Mouse (Mus musculus) lung, postnatal 0 days (tissue): ENCODE data around the gene Wdr82.

Experiments used
- CTCF ChIP-seq: IDR thresholded peaks from 2 replicates; pipeline ENCODE4 v1.5.1; 2016; ENCODE audit warnings: antibody characterized with exemption, mild to moderate bottlenecking
- EP300 ChIP-seq: IDR thresholded peaks from 2 replicates; pipeline ENCODE4 v1.6.1; 2016; ENCODE audit warnings: antibody characterized with exemption, mild to moderate bottlenecking, control low read depth

DNA sequence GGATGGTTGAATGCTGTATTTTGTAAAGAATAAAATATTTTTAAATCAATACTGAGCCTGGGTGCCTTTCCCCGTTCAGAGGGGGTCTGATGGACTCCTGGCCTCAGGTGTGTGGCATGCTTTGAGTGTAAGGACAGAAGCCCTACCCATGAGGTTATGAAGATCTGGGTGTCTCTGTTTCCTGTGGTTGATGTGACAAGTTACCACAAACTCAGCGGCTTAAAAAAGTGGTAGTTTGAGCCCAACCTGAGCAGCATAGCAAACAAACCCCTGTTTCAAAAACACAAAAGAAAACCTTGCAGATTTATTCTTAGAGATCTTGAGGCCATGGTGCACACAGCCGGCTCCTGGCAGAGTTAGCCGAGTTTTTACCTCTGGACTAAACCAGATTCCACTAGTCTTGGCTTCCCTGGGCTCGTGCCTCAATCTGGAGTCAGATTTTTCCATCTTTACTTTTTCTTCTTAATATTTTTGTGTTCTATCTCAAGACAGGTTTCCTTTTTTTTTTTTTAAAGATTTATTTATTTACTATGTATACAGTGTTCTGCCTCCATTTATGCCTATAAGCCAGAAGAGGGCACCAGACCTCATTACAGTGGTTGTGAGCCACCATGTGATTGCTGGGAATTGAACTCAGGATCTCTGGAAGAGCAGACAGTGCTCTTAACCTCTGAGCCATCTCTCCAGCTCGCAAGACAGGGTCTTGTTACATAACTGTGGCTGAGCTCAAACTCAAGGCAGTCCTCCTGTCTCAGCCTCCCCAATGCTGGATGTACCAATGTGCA, 44.8 kb downstream of the Wdr82 start:
- TF ChIP-seq EP300 (no peak), CTCF (peak; percentile 59)
